Mouse (Mus musculus): ENCODE data around the gene Parp11. TPM values are rescaled to one million over a fixed set of nuclear protein-coding genes. Genes with fewer than 3 reads are reported as not detected.

The Parp11 gene
- polyA plus RNA-seq, 1 experiment from 2014 or later: 18.8 TPM

- 100% methylated on average over 2 of the region's 2 CpGs for WGBS (ENCODE audit: missing documents)
- no peak overlapping the region for H3K27ac ChIP-seq
- peaks cover 87% of the 10 kb centered on the region for H3K79me2 ChIP-seq (ENCODE audit: inconsistent target)
- H3K4me3 ChIP-seq (ENCODE audit: inconsistent target): no peak overlapping the region
- 0 out of 2 replicates have a peak, but pooled peaks cover 4% of the 10 kb centered on the region for H3K36me3 ChIP-seq (ENCODE audit: inconsistent target)
Observed at GRCm38 (mm10) chr6:127456769-127457168, 10.1 kb downstream of the Parp11 start.

GRCm38 (mm10) chr6:127459776-127460175 lies 13.1 kb downstream of the Parp11 start:
- H3K27ac ChIP-seq: no peak overlapping the region
- H3K4me3 ChIP-seq (ENCODE audit: inconsistent target): no peak overlapping the region
- H3K79me2 ChIP-seq (ENCODE audit: inconsistent target): peaks cover 100% of the 10 kb centered on the region
- WGBS (ENCODE audit: missing documents): 89% methylated on average over 2 of the region's 2 CpGs
- peaks cover 17% of the 10 kb centered on the region; the same call in 1 of the 2 replicates for H3K36me3 ChIP-seq (ENCODE audit: inconsistent target)

GRCm38 (mm10) chr6:127461491-127461890 lies 14.9 kb downstream of the Parp11 start:
- Histone ChIP-seq H3K4me3 (ENCODE audit: inconsistent target) (no peak overlapping the region), H3K36me3 (ENCODE audit: inconsistent target) (peaks cover 19% of the 10 kb centered on the region; the same call in 1 of the 2 replicates), H3K79me2 (ENCODE audit: inconsistent target) (peaks cover 99% of the 10 kb centered on the region), H3K27ac (no peak overlapping the region)
- WGBS (ENCODE audit: missing documents): 96% methylated on average over 4 of the region's 4 CpGs

GRCm38 (mm10) chr6:127462251-127462650 lies 15.6 kb downstream of the Parp11 start:
- Histone ChIP-seq H3K79me2 (ENCODE audit: inconsistent target) (peaks cover 94% of the 10 kb centered on the region), H3K36me3 (ENCODE audit: inconsistent target) (peaks cover 18% of the 10 kb centered on the region; the same call in 1 of the 2 replicates), H3K27ac (no peak overlapping the region), H3K4me3 (ENCODE audit: inconsistent target) (no peak overlapping the region)
- 96% methylated on average over 6 of the region's 6 CpGs for WGBS (ENCODE audit: missing documents)

- Histone ChIP-seq H3K27ac (no peak overlapping the region), H3K4me3 (ENCODE audit: inconsistent target) (no peak overlapping the region), H3K79me2 (ENCODE audit: inconsistent target) (peaks cover 82% of the 10 kb centered on the region), H3K36me3 (ENCODE audit: inconsistent target) (peaks cover 18% of the 10 kb centered on the region; the same call in 1 of the 2 replicates)
- 92% methylated on average over 21 of the region's 21 CpGs for WGBS (ENCODE audit: missing documents)
Observed at GRCm38 (mm10) chr6:127463273-127464001, 16.8 kb downstream of the Parp11 start.

- 56% methylated on average over 5 of the region's 7 CpGs for WGBS (ENCODE audit: missing documents)
- Histone ChIP-seq H3K27ac (no peak overlapping the region), H3K36me3 (ENCODE audit: inconsistent target) (peaks cover 26% of the 10 kb centered on the region), H3K79me2 (ENCODE audit: inconsistent target) (peaks cover 71% of the 10 kb centered on the region), H3K4me3 (ENCODE audit: inconsistent target) (no peak overlapping the region)
Observed at GRCm38 (mm10) chr6:127464523-127464922, 17.9 kb downstream of the Parp11 start.

GRCm38 (mm10) chr6:127466749-127467310 lies 20.2 kb downstream of the Parp11 start:
- 76% methylated on average over 4 of the region's 4 CpGs for WGBS (ENCODE audit: missing documents)
- Histone ChIP-seq H3K79me2 (ENCODE audit: inconsistent target) (peaks cover 48% of the 10 kb centered on the region; the same call in 1 of the 2 replicates), H3K36me3 (ENCODE audit: inconsistent target) (peaks cover 44% of the 10 kb centered on the region), H3K4me3 (ENCODE audit: inconsistent target) (no peak overlapping the region), H3K27ac (no peak overlapping the region)

GRCm38 (mm10) chr6:127472078-127472477 lies 25.4 kb downstream of the Parp11 start:
- Histone ChIP-seq H3K27ac (peak overlapping the region; percentile 75), H3K4me3 (ENCODE audit: inconsistent target) (no peak overlapping the region), H3K79me2 (ENCODE audit: inconsistent target) (no peaks in the 10 kb centered on the region), H3K36me3 (ENCODE audit: inconsistent target) (peaks cover 66% of the 10 kb centered on the region)
- WGBS (ENCODE audit: missing documents): 0% methylated on average over 4 of the region's 4 CpGs

- H3K79me2 ChIP-seq (ENCODE audit: inconsistent target): no peaks in the 10 kb centered on the region
- H3K4me3 ChIP-seq (ENCODE audit: inconsistent target): no peak overlapping the region
- 99% methylated on average over 8 of the region's 8 CpGs for WGBS (ENCODE audit: missing documents)
- peaks cover 84% of the 10 kb centered on the region for H3K36me3 ChIP-seq (ENCODE audit: inconsistent target)
- no peak overlapping the region for H3K27ac ChIP-seq
Observed at GRCm38 (mm10) chr6:127473961-127474360, 27.3 kb downstream of the Parp11 start.

GRCm38 (mm10) chr6:127475231-127475630 lies 28.6 kb downstream of the Parp11 start:
- Histone ChIP-seq H3K27ac (no peak overlapping the region), H3K4me3 (ENCODE audit: inconsistent target) (no peak overlapping the region)
- WGBS (ENCODE audit: missing documents): 89% methylated on average over 3 of the region's 3 CpGs

GRCm38 (mm10) chr6:127491046-127491445 lies 44.4 kb downstream of the Parp11 start:
- WGBS (ENCODE audit: missing documents): 70% methylated on average over 6 of the region's 6 CpGs
- H3K79me2 ChIP-seq (ENCODE audit: inconsistent target): no peaks in the 10 kb centered on the region
- H3K27ac ChIP-seq: no peak overlapping the region

More at GRCm38 (mm10) chr6:127475231-127475630, 28.6 kb downstream of the Parp11 start:
- peaks cover 83% of the 10 kb centered on the region for H3K36me3 ChIP-seq (ENCODE audit: inconsistent target)
- H3K79me2 ChIP-seq (ENCODE audit: inconsistent target): no peaks in the 10 kb centered on the region

GRCm38 (mm10) chr6:127492561-127492960 lies 45.9 kb downstream of the Parp11 start:
- Histone ChIP-seq H3K4me3 (ENCODE audit: inconsistent target) (no peak overlapping the region), H3K79me2 (ENCODE audit: inconsistent target) (no peaks in the 10 kb centered on the region), H3K27ac (no peak overlapping the region), H3K36me3 (ENCODE audit: inconsistent target) (peaks cover 52% of the 10 kb centered on the region)
- 64% methylated on average over 4 of the region's 4 CpGs for WGBS (ENCODE audit: missing documents)

More at GRCm38 (mm10) chr6:127491046-127491445, 44.4 kb downstream of the Parp11 start:
- Histone ChIP-seq H3K36me3 (ENCODE audit: inconsistent target) (peaks cover 57% of the 10 kb centered on the region), H3K4me3 (ENCODE audit: inconsistent target) (no peak overlapping the region)

- peaks cover 40% of the 10 kb centered on the region for H3K36me3 ChIP-seq (ENCODE audit: inconsistent target)
- H3K27ac ChIP-seq: no peak overlapping the region
- H3K4me3 ChIP-seq (ENCODE audit: inconsistent target): no peak overlapping the region
- WGBS (ENCODE audit: missing documents): 91% methylated on average over 13 of the region's 13 CpGs
- H3K79me2 ChIP-seq (ENCODE audit: inconsistent target): no peaks in the 10 kb centered on the region
Observed at GRCm38 (mm10) chr6:127493750-127494149, 47.1 kb downstream of the Parp11 start.

GRCm38 (mm10) chr6:127494357-127494756 lies 47.7 kb downstream of the Parp11 start:
- no peak overlapping the region for H3K27ac ChIP-seq
- H3K4me3 ChIP-seq (ENCODE audit: inconsistent target): no peak overlapping the region
- no peaks in the 10 kb centered on the region for H3K79me2 ChIP-seq (ENCODE audit: inconsistent target)
- H3K36me3 ChIP-seq (ENCODE audit: inconsistent target): peaks cover 37% of the 10 kb centered on the region
- 98% methylated on average over 9 of the region's 9 CpGs for WGBS (ENCODE audit: missing documents)

GRCm38 (mm10) chr6:127495251-127495650 lies 48.6 kb downstream of the Parp11 start:
- peaks cover 32% of the 10 kb centered on the region for H3K36me3 ChIP-seq (ENCODE audit: inconsistent target)
- no peaks in the 10 kb centered on the region for H3K79me2 ChIP-seq (ENCODE audit: inconsistent target)
- no peak overlapping the region for H3K4me3 ChIP-seq (ENCODE audit: inconsistent target)
- no peak overlapping the region for H3K27ac ChIP-seq
- 100% methylated on average over 2 of the region's 2 CpGs for WGBS (ENCODE audit: missing documents)
